Mouse (Mus musculus): ENCODE results near the gene Ceacam19. TPM values are rescaled to one million over a fixed set of nuclear protein-coding genes. Genes with fewer than 3 reads are reported as not detected.

Gene Ceacam19
- total RNA-seq, 2 experiments from 2014 or later, result not detected

GRCm38 (mm10) chr7:19910421-19911291 is 22.9 kb upstream of the Ceacam19 start:
- peak; percentile 81 for DNase-seq
- intact Hi-C loops (cut with DNase I; ENCODE audit: low total_unique reads), result loop anchor here (2.0 kb wide), 1 partner anchor 42 kb away; no protein-coding TSS in a partner anchor

GRCm38 (mm10) chr7:19889881-19890280 is 2.1 kb upstream of the Ceacam19 start:
- intact Hi-C loops (cut with DNase I; ENCODE audit: low total_unique reads), result no loop called here
- DNase-seq, result no peak

- intact Hi-C loops (cut with DNase I; ENCODE audit: low total_unique reads), result no loop called here
- DNase-seq, result no peak
Measured at GRCm38 (mm10) chr7:19880754-19881153, 7.0 kb downstream of the Ceacam19 start.

- intact Hi-C loops (cut with DNase I; ENCODE audit: low total_unique reads), result no loop called here
- DNase-seq, result no peak
Measured at GRCm38 (mm10) chr7:19876781-19877425, 10.9 kb downstream of the Ceacam19 start.

DNA sequence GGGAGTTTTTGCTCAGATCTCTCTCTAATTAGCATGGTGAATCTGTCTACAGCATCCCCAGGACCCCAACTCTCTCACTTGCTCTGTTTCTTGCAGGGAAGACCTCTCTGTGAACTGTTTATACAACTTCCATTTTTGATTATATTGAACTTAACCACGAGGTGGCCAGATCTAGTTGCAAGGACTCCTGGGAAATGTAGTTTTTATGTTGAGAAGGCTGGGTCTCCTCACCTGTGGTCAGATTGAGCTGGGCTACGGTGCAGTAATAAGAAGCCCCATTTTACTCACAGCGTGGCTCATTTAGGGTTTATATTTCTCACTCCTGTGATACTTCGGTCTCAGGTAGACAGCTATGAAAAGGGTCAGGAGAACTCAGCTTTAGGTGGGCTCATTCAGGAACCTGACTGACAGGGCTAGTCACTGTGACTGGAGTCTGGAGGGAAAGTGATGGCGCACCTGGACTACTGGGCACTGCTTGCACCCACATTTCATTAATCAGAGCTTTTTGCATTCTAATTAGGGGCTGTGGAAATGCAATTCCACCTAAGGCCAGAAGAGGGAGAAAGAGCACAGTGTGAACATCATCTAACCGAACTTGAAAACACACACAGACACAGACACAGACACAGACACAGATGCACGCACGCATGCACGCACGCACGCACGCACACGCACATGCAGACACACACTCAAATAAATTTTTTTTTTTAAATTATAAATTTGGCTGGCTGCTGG is 11.7 kb downstream of the Ceacam19 start:
- intact Hi-C loops (cut with DNase I; ENCODE audit: low total_unique reads), result no loop called here
- DNase-seq, result no peak

DNA sequence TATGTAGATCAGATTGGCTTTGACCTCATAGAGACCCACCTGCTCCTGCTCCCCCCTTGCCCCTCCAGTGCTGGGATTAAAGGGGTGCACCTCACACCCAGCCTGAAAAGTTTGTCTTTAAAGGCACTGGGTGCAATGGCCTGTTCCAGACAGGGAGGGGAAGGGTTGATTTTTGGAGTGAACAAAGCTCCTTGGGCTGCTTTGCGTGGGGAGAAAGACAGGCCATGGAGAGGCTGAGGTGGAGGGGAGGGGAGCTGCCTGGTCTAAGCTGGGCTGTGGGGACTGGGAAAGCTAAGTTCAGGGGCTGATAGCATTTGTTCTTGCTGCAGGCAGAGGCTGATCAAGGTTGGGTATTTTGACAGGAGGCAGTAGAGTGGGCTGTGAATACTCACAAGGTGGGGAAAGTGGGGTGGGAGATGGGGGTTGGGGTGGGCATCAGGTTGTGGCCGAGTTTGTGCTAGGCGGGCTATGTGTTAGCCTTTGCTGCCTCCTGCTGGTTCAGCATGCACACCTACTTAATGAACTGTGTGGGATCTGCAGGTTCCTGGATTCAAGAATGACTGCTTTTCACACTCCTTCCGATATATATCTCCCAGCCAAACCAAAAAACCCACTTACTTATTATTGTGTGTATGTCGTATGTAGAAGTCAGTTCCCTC is 15.7 kb downstream of the Ceacam19 start:
- DNase-seq, result no peak
- intact Hi-C loops (cut with DNase I; ENCODE audit: low total_unique reads), result no loop called here

- intact Hi-C loops (cut with DNase I; ENCODE audit: low total_unique reads), result no loop called here
- no peak for DNase-seq
Measured at GRCm38 (mm10) chr7:19871137-19871621, 16.6 kb downstream of the Ceacam19 start.

- no peak for DNase-seq
- intact Hi-C loops (cut with DNase I; ENCODE audit: low total_unique reads), result no loop called here
Measured at GRCm38 (mm10) chr7:19867751-19868399, 19.9 kb downstream of the Ceacam19 start.

DNA sequence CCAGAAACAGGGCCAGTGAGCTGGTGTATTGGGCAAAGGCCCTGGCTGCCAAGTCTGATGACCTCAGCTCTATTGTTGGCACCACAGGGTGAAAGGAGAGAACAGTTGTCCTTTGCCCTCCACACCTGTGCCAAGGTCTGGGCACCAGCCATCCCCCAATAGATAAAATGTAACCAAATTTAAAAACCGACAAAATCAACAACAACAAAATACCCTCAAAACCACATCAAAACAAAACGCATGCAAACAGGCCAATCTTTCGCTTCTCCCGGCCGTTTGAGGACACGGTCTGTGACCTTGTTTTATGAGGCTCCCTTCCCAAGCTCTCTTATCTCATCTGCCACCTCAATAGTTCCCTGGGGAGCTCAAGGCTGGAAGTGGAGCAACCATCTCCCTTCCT is 21.3 kb downstream of the Ceacam19 start:
- intact Hi-C loops (cut with DNase I; ENCODE audit: low total_unique reads), result no loop called here
- DNase-seq, result no peak

DNA sequence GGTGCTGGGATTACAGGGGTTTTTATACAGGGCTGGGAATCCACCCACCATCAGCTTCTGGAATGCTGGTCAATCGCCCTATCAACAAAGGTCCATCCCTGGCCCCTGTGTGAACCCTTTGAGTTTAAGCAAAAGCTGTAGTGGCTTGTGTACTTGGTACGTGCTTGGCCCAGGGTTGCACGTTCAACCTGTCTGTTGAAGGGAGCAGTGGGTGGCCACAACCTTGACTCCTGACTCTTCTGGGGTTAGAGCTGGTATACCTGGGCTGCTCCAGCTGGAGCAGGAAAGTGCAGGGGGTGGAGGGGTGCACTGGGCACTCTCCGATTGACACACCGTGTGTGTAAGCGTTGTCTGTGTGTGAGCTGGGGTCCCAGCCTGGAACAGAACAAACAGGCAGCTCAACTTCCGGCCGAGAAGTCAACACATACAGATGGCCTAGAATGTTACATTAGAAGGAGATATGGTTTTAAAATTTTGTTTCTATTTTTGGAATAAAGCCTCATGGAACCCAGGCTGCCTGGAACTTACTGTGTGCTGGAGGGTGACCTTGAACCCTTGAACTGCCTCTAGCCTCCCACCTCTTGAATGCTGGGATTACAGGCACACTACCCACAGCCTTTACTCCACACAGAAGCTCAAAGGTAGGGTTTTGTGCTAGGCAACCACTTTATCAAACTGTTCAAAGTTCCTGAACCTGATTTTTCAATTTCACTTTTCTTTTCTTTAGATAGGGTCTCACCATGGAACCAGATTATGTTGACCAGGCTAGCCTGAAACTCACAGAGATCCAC is 22.3 kb downstream of the Ceacam19 start:
- no peak for DNase-seq
- intact Hi-C loops (cut with DNase I; ENCODE audit: low total_unique reads), result no loop called here

- intact Hi-C loops (cut with DNase I; ENCODE audit: low total_unique reads), result no loop called here
- no peak for DNase-seq
Measured at GRCm38 (mm10) chr7:19864241-19864640, 23.5 kb downstream of the Ceacam19 start.

GRCm38 (mm10) chr7:19861199-19861598 is 26.6 kb downstream of the Ceacam19 start, which contains the start of gene Ceacam16:
Gene Ceacam16 (minus strand): TSS chr7:19861299.
- DNase-seq, result no peak

DNA sequence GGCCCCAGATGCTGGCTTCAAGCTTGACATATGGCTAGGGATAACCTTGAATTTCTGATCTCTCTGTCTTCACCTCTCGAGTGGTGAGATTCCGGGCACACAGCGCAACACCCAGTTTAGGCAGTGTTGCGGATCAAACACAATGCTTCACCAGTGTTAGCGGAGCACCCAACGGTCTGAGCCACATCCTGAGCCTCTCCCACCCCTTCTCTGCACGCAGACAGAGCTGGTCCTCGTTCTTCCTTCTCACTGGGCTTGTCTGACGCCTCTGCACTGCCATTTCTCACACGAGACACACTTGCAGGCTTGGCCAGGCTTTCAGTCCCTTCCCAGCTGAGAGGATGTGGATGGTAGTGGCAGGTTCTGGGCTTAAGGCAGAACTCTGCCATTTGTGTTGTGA is 28.0 kb downstream of the Ceacam19 start:
- intact Hi-C loops (cut with DNase I; ENCODE audit: low total_unique reads), result no loop called here
- no peak for DNase-seq

More at GRCm38 (mm10) chr7:19861199-19861598, 26.6 kb downstream of the Ceacam19 start, which contains the start of gene Ceacam16:
- intact Hi-C loops (cut with DNase I; ENCODE audit: low total_unique reads), result no loop called here

DNA sequence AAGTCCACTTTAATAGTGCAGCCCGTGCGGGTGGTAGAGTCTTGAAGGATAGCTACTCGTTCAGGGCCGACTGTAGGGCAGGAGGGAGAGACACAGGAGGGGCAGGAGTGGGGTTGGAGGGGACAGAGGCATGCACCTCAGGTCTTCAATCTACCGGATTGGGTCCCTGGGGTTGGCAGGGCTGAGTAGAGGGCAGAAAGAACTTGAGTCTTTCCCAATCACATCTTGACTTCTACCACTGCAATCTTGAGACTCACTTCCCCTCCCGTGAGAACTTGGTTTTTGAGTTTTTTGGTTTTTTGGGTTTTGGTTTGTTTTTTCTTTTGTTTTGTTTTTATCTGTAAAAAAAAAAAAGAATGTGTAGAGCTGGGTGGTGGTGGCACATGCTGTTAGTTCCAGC is 31.5 kb downstream of the Ceacam19 start:
- intact Hi-C loops (cut with DNase I; ENCODE audit: low total_unique reads), result no loop called here
- DNase-seq, result no peak

DNA sequence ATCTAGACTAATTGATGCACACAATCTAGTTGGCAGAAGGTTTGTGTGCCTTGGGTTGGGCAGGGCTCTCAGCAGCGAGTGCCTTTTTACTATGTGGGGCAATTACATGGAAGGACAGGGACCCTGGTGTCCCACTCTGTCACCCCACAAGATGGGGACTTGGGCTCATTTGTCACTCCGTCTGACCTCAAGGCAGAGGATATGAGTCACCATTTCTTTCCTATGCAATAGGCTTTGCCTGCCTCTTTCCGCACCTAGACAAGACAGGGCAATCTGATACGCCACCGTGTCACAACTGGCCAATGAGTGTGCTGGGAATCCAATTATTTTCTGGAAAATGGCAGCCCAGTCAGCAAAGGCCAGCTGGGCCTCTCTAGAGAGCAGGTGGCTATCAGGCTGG is 32.1 kb downstream of the Ceacam19 start:
- no peak for DNase-seq
- intact Hi-C loops (cut with DNase I; ENCODE audit: low total_unique reads), result no loop called here

DNA sequence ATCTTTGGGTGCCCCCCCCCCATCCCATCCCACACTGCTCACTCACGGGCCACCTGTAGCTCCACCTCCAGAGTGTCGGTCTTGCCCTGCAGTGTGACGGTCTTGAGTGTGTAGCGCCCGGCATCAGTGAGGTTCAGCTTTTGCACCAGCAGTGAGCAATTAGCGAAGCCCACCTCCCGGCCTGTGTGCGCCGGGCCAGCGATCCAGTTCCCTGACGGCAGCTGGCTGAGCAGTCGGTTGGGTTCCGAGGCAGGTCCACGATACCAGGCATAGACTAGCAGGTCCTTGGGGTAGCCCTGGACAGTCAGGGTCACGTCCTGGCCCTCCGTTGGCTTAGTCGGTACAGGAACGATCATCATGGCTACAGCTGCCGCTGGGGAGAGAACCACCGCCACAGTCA is 34.2 kb downstream of the Ceacam19 start:
- DNase-seq, result no peak
- intact Hi-C loops (cut with DNase I; ENCODE audit: low total_unique reads), result no loop called here

DNA sequence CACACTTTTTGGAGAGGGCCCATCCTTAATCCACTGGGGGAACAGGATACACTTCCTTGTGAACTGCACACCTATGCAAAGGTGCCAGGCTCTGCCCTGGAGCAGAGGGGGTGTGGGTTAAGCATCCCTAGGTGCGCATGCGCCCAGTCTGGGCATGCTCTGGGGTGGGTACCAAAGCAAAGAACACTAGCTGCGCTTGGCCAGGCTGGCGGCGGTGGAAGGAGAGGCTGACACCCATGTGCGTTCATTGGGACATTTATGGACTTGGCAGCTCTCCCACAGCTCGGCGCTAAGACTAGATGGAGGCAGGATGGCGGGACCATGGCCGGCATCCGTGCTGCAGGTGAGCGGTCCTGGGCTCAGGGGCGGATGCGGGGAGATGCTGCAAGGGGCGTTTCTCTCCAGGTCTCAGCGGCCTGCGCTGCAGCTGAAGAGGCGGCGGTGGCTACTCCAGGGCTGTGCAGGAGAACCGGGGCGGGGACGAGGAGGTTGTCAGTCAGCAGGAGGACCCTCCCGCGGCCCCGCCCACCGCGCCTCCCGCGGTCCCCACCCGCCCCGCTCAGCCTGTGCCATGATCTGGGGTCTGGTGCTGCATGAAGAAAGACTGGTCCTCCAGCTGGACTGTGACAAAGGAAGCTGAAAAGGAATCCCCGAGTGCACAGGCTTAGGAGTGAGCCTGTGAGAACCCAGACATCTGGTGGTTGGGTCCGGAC is 35.8 kb downstream of the Ceacam19 start, which contains the start of gene Gm19345:
TSS of gene Gm19345 (plus strand) at position 146 of the 713 bp plus-strand sequence.
- intact Hi-C loops (cut with DNase I; ENCODE audit: low total_unique reads), result no loop called here

More for the DNA sequence above, 35.8 kb downstream of the Ceacam19 start, which contains the start of gene Gm19345:
- DNase-seq, result no peak
